12 mouse cellular contexts compared by ENCODE assay signal in the genomic region with DNA sequence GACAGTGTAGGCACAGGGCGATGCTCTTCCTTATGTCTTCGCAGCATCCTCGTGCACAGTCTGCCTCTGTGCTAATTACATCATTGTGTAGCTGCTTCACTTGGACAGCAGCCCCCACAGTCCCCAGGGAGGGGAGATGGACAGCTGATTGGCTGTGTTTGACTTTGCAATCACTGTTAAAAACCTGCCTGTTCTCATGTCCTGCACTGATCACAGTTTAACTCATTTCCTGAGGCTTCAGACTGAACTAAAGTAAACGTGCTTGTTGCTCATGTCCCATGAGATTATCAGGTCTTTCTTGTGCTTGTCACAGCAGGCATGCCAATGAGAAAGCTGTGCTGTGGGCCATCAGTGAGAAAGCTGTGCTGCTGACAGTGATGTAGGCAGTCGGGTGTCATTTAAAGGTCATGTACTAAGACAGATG.
DNase-seq lines count a peak whose midpoint lies in the region; ATAC-seq and TF ChIP-seq lines count a peak whose summit lies in the region.
"Had no signal": no experiment of that assay in that cellular context is flagged by ENCODE, and none has a peak within 500 bp of the region (broad histone marks: within the 10 kb centered on the region; RNA-seq: fewer than 3 reads in every experiment).

No protein-coding gene starts in this region.

- H3K36me3 ChIP-seq in heart, embryonic 15.5 days = no peaks in the 10 kb centered on the region
- H3K36me3 ChIP-seq in embryonic facial prominence, embryonic 14.5 days (ENCODE audit: control insufficient read depth, insufficient read depth, low read length) = no peaks in the 10 kb centered on the region
- no peaks in the 10 kb centered on the region for H3K36me3 ChIP-seq in hindbrain, embryonic 13.5 days
- no peaks in the 10 kb centered on the region for H3K36me3 ChIP-seq in neural tube, embryonic 12.5 days
- no peaks in the 10 kb centered on the region for H3K36me3 ChIP-seq in thymus, adult 2 months (ENCODE audit: control insufficient read depth, insufficient read depth, low read length)
- H3K36me3 ChIP-seq: embryonic facial prominence, embryonic 12.5 days; liver, embryonic 12.5 days; stomach, embryonic 15.5 days had no signal

- no peak overlapping the region for H3K4me3 ChIP-seq in heart, embryonic 15.5 days
- H3K4me3 ChIP-seq in embryonic facial prominence, embryonic 14.5 days (ENCODE audit: low read depth, low read length) = no peak overlapping the region
- no peak overlapping the region for H3K4me3 ChIP-seq in hindbrain, embryonic 13.5 days
- H3K4me3 ChIP-seq in neural tube, embryonic 12.5 days = no peak overlapping the region
- no peak overlapping the region for H3K4me3 ChIP-seq in thymus, adult 2 months (ENCODE audit: control insufficient read depth, insufficient read depth, low read length)
- H3K4me3 ChIP-seq: embryonic facial prominence, embryonic 12.5 days; liver, embryonic 12.5 days; stomach, embryonic 15.5 days had no signal

- no peak for TF ChIP-seq CTCF in thymus, adult 2 months (IDR thresholded peaks at IDR 0.05; ENCODE audit: borderline replicate concordance, control insufficient read depth, extremely low read depth, insufficient read depth, low read length, poor library complexity)

- no peak for TF ChIP-seq POLR2A in thymus, adult 2 months (IDR thresholded peaks at IDR 0.05; ENCODE audit: control insufficient read depth, extremely low read depth, insufficient read depth, low read length, poor library complexity)

- H3K9ac ChIP-seq in heart, embryonic 15.5 days = no peak overlapping the region
- no peak overlapping the region for H3K9ac ChIP-seq in embryonic facial prominence, embryonic 14.5 days (ENCODE audit: low read depth, low read length)
- H3K9ac ChIP-seq in hindbrain, embryonic 13.5 days = no peak overlapping the region
- no peak overlapping the region for H3K9ac ChIP-seq in neural tube, embryonic 12.5 days
- H3K9ac ChIP-seq: embryonic facial prominence, embryonic 12.5 days; liver, embryonic 12.5 days; stomach, embryonic 15.5 days had no signal

- H3K4me1 ChIP-seq in heart, embryonic 15.5 days (replicated peaks) = no peaks in the 10 kb centered on the region
- H3K4me1 ChIP-seq in embryonic facial prominence, embryonic 14.5 days (ENCODE audit: control insufficient read depth, insufficient read depth, low read length) = 0 out of 2 replicates have a peak, but pooled peaks cover 12% of the 10 kb centered on the region
- peaks cover 20% of the 10 kb centered on the region for H3K4me1 ChIP-seq in hindbrain, embryonic 13.5 days (replicated peaks)
- H3K4me1 ChIP-seq in neural tube, embryonic 12.5 days = peaks cover 15% of the 10 kb centered on the region
- no peaks in the 10 kb centered on the region for H3K4me1 ChIP-seq in thymus, adult 2 months (replicated peaks; ENCODE audit: control insufficient read depth, insufficient read depth, low read length)
- H3K4me1 ChIP-seq: liver, embryonic 12.5 days; stomach, embryonic 15.5 days had no signal

- no peak overlapping the region for H3K4me2 ChIP-seq in heart, embryonic 15.5 days
- H3K4me2 ChIP-seq in embryonic facial prominence, embryonic 14.5 days (ENCODE audit: low read depth, low read length) = no peak overlapping the region
- H3K4me2 ChIP-seq in hindbrain, embryonic 13.5 days = no peak overlapping the region
- H3K4me2 ChIP-seq in neural tube, embryonic 12.5 days (replicated peaks) = no peak overlapping the region
- H3K4me2 ChIP-seq: embryonic facial prominence, embryonic 12.5 days; liver, embryonic 12.5 days; stomach, embryonic 15.5 days had no signal

- 36% methylated on average over 5 of the region's 5 CpGs for WGBS in heart, embryonic 15.5 days
- WGBS in embryonic facial prominence, embryonic 14.5 days = 36% methylated on average over 5 of the region's 5 CpGs
- WGBS in hindbrain, embryonic 13.5 days = 31% methylated on average over 5 of the region's 5 CpGs
- 43% methylated on average over 5 of the region's 5 CpGs for WGBS in neural tube, embryonic 12.5 days
- 78% methylated on average over 5 of the region's 5 CpGs for WGBS in thymus, adult 2 months

- ATAC-seq in heart, embryonic 15.5 days (replicated peaks; ENCODE audit: insufficient number of reproducible peaks, insufficient read depth, low FRiP score, low read depth) = peak; percentile 62; the same call in 1 of the 2 replicates
- peak; percentile 47; the same call in 1 of the 2 replicates for ATAC-seq in embryonic facial prominence, embryonic 14.5 days (ENCODE audit: low read depth)
- ATAC-seq in hindbrain, embryonic 13.5 days (ENCODE audit: low FRiP score) = peak; percentile 82
- ATAC-seq in neural tube, embryonic 12.5 days (ENCODE audit: low FRiP score, low read depth) = peak; percentile 66
- ATAC-seq: liver, embryonic 12.5 days had no signal

- no peak overlapping the region for H3K27ac ChIP-seq in heart, embryonic 15.5 days
- no peak overlapping the region for H3K27ac ChIP-seq in embryonic facial prominence, embryonic 14.5 days (replicated peaks; ENCODE audit: low read depth, low read length)
- no peak overlapping the region for H3K27ac ChIP-seq in hindbrain, embryonic 13.5 days
- no peak overlapping the region for H3K27ac ChIP-seq in neural tube, embryonic 12.5 days
- H3K27ac ChIP-seq in thymus, adult 2 months (ENCODE audit: control insufficient read depth, insufficient read depth, low read length) = no peak overlapping the region
- H3K27ac ChIP-seq: embryonic facial prominence, embryonic 12.5 days; liver, embryonic 12.5 days; stomach, embryonic 15.5 days had no signal

- H3K27me3 ChIP-seq in heart, embryonic 15.5 days = no peaks in the 10 kb centered on the region
- H3K27me3 ChIP-seq in embryonic facial prominence, embryonic 14.5 days (replicated peaks; ENCODE audit: control insufficient read depth, insufficient read depth, low read length) = no peaks in the 10 kb centered on the region
- no peaks in the 10 kb centered on the region for H3K27me3 ChIP-seq in hindbrain, embryonic 13.5 days
- no peaks in the 10 kb centered on the region for H3K27me3 ChIP-seq in neural tube, embryonic 12.5 days (replicated peaks)
- H3K27me3 ChIP-seq in thymus, adult 2 months (ENCODE audit: control insufficient read depth, insufficient read depth, low read length) = no peaks in the 10 kb centered on the region
- H3K27me3 ChIP-seq: embryonic facial prominence, embryonic 12.5 days; liver, embryonic 12.5 days; stomach, embryonic 15.5 days had no signal

- DNase-seq in heart, adult 18-20 months = no peak
- peak; percentile 62 for DNase-seq in embryonic facial prominence, embryonic 14.5 days (ENCODE audit: low spot score)
- no peak for DNase-seq in yolk sac, embryonic 10.5 days (ENCODE audit: low spot score)
- no peak for DNase-seq in ovary, adult 18-20 months (ENCODE audit: low spot score)
- no peak for DNase-seq in thymus, adult 2 months
- DNase-seq: kidney, adult 18-20 months had no signal

- H3K9me3 ChIP-seq in heart, embryonic 15.5 days (replicated peaks) = no peaks in the 10 kb centered on the region
- H3K9me3 ChIP-seq in embryonic facial prominence, embryonic 14.5 days (ENCODE audit: control insufficient read depth, low read length) = no peaks in the 10 kb centered on the region
- H3K9me3 ChIP-seq in hindbrain, embryonic 13.5 days = no peaks in the 10 kb centered on the region
- no peaks in the 10 kb centered on the region for H3K9me3 ChIP-seq in neural tube, embryonic 12.5 days
- H3K9me3 ChIP-seq: embryonic facial prominence, embryonic 12.5 days; liver, embryonic 12.5 days; stomach, embryonic 15.5 days had no signal
